Comparison of ENCODE assay signal across 8 mouse cellular contexts in the genomic region with DNA sequence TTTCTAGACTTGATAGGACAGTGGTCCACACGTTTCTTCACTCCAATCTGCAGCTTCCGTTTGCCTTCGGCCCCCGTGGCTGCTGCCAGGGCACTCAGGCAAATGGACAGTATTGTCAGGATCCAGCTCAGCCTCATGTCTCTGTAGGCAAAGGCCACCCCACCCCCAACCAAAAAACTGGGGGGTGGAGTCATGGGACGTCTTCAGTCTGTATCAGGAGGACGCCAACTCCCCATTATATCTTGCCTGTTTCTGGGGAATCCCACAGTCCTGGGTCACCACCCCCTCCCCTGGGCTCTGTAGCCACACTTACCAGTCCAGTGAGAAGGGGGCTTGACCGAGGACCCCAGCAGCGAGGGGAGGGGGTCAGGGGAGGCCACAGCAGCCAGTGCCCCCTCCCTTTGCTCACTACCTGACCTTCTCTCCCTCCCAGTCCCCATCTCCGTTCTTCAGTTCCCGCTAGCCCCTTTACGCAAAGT. TPM values are rescaled to one million over a fixed set of nuclear protein-coding genes. Genes with fewer than 3 reads are reported as not detected.
DNase-seq lines count a peak whose midpoint lies in the region; ATAC-seq and TF ChIP-seq lines count a peak whose summit lies in the region.

No protein-coding gene starts in this region.

- H3K36me3 ChIP-seq in heart, postnatal 0 days (replicated peaks; ENCODE audit: control insufficient read depth, insufficient read depth, low read length) = peaks cover 30% of the 10 kb centered on the region

- peak overlapping the region; percentile 100 for H3K27ac ChIP-seq in gastrocnemius, adult 2 months
- peak overlapping the region; percentile 73 for H3K27ac ChIP-seq in heart, postnatal 0 days (ENCODE audit: low read depth)

- intact Hi-C loops in gastrocnemius, adult 2 months (cut with DNase I) = no loop called here
- intact Hi-C loops in left cerebral cortex, postnatal 25 days (cut with DNase I) = loop anchor here (2.0 to 5.0 kb wide), 2 partner anchors 37 to 56 kb away; a partner anchor contains a TSS

- no peak for ATAC-seq in heart, postnatal 0 days (ENCODE audit: insufficient read depth, low read depth)
- ATAC-seq in monocyte, adult 5-6 weeks (replicated peaks; ENCODE audit: insufficient number of reproducible peaks, low FRiP score, low TSS enrichment, poor library complexity, severe bottlenecking) = no peak

- no peaks in the 10 kb centered on the region for H3K9me3 ChIP-seq in heart, postnatal 0 days (replicated peaks; ENCODE audit: control insufficient read depth, low read length)

- peak overlapping the region; percentile 61 for H3K9ac ChIP-seq in heart, postnatal 0 days (replicated peaks; ENCODE audit: low read depth, low read length)

- no peaks in the 10 kb centered on the region for H3K27me3 ChIP-seq in heart, postnatal 0 days (ENCODE audit: control insufficient read depth, insufficient read depth, low read length)

- H3K4me3 ChIP-seq in gastrocnemius, adult 2 months = peak overlapping the region; percentile 95
- H3K4me3 ChIP-seq in heart, postnatal 0 days (ENCODE audit: low read depth, low read length) = peak overlapping the region; percentile 75

- no peak for TF ChIP-seq CTCF in gastrocnemius, adult 2 months (IDR thresholded peaks at IDR 0.05)
- TF ChIP-seq CTCF in brain, embryonic 14.5 days (IDR thresholded peaks at IDR 0.05; ENCODE audit: borderline replicate concordance, extremely low read depth, insufficient read depth, insufficient read length) = no peak
- no peak for TF ChIP-seq CTCF in heart, postnatal 0 days (IDR thresholded peaks at IDR 0.05; ENCODE audit: low read depth)

- H3K4me1 ChIP-seq in heart, postnatal 0 days (ENCODE audit: control insufficient read depth, insufficient read depth) = peaks cover 29% of the 10 kb centered on the region

- WGBS in heart, postnatal 0 days = 4% methylated on average over 11 of the region's 11 CpGs

- peak; percentile 60 for DNase-seq in gastrocnemius, adult 2 months
- no peak for DNase-seq in gastrocnemius, postnatal 4 days (ENCODE audit: low spot score in 2 of 2)
- DNase-seq in A20 (ENCODE audit: low read depth, low spot score) = peak; percentile 84
- peak; percentile 18 for DNase-seq in brain, embryonic 14.5 days (ENCODE audit: low read depth)
- no peak for DNase-seq in heart, postnatal 0 days (ENCODE audit: low spot score)
- peak; percentile 43 to 63 for DNase-seq in left cerebral cortex, postnatal 25 days (ENCODE audit: low spot score in 2 of 2)
- DNase-seq in naive thymus-derived CD4-positive, alpha-beta T cell, adult 2 months (ENCODE audit: low read depth) = peak; percentile 53

- no peak for TF ChIP-seq EP300 in heart, postnatal 0 days (IDR thresholded peaks at IDR 0.05; ENCODE audit: low read depth)

- no peak for TF ChIP-seq POLR2A in brain, embryonic 14.5 days (IDR thresholded peaks at IDR 0.05; ENCODE audit: borderline replicate concordance, extremely low read depth, insufficient read depth, insufficient read length, poor library complexity, severe bottlenecking)

- peak overlapping the region; percentile 83 for H3K4me2 ChIP-seq in heart, postnatal 0 days (ENCODE audit: low read depth, low read length)

RNA-seq across cellular contexts. Expression of a gene that starts 1.3 kb away (rescaled TPM):
- 10 to 100 TPM in 1 of 2 experiments, 1 to 10 TPM in 1; 7.9 to 11.2 TPM for total RNA-seq in gastrocnemius, adult 2 months (2021)
- 10 to 100 TPM; 25.3 to 28.6 TPM for total RNA-seq in gastrocnemius, postnatal 4 days (2021)
- 50.3 and 61.0 TPM in 2 replicates for polyA plus RNA-seq in brain, embryonic 14.5 days (2012; rRNA removed)
- 0.65 and 8.5 TPM in 2 replicates for total RNA-seq in heart, postnatal 0 days (2014; rRNA removed; ENCODE audit: low replicate concordance)
- 59.9 and 65.2 TPM in 2 replicates for polyA plus RNA-seq in heart, postnatal 0 days (2015; fragmentation: Nextera tagmentation; extraction: Ambion mirVana)
- 100 to 1,000 TPM in 1 of 2 experiments, 10 to 100 TPM in 1; 98.0 to 104 TPM for total RNA-seq in left cerebral cortex, postnatal 25 days (2021)
- 62.9 to 104 TPM (median 63.6 TPM) in 3 replicates for total RNA-seq in monocyte, adult 5-6 weeks (2017)

RNA-seq across cellular contexts. Expression of a gene that starts 2.8 kb away (rescaled TPM):
- 10 to 100 TPM in 1 of 2 experiments, 1 to 10 TPM in 1; 9.1 to 11.0 TPM for total RNA-seq in gastrocnemius, adult 2 months (2021)
- total RNA-seq in gastrocnemius, postnatal 4 days (2021) = 10 to 100 TPM; 22.2 to 23.9 TPM
- polyA plus RNA-seq in brain, embryonic 14.5 days (2012; rRNA removed) = 22.7 and 28.3 TPM in 2 replicates
- total RNA-seq in heart, postnatal 0 days (2014; rRNA removed; ENCODE audit: low replicate concordance) = 24.9 and 46.0 TPM in 2 replicates
- 8.3 and 8.6 TPM in 2 replicates for polyA plus RNA-seq in heart, postnatal 0 days (2015; fragmentation: Nextera tagmentation; extraction: Ambion mirVana)
- total RNA-seq in left cerebral cortex, postnatal 25 days (2021) = 10 to 100 TPM; 11.9 to 13.3 TPM
- total RNA-seq in monocyte, adult 5-6 weeks (2017) = 9.2 to 17.4 TPM (median 15.8 TPM) in 3 replicates

RNA-seq across cellular contexts. Expression of a gene that starts 4.3 kb away (rescaled TPM):
- 100 to 1,000 TPM; 121 to 127 TPM for total RNA-seq in gastrocnemius, adult 2 months (2021)
- total RNA-seq in gastrocnemius, postnatal 4 days (2021) = 100 to 1,000 TPM; 364 to 392 TPM
- 359 and 550 TPM in 2 replicates for polyA plus RNA-seq in brain, embryonic 14.5 days (2012; rRNA removed)
- total RNA-seq in heart, postnatal 0 days (2014; rRNA removed; ENCODE audit: low replicate concordance) = 88.3 and 100 TPM in 2 replicates
- 128 and 132 TPM in 2 replicates for polyA plus RNA-seq in heart, postnatal 0 days (2015; fragmentation: Nextera tagmentation; extraction: Ambion mirVana)
- total RNA-seq in left cerebral cortex, postnatal 25 days (2021) = 10 to 100 TPM; 49.8 to 57.2 TPM
- 31.2 to 34.4 TPM (median 33.6 TPM) in 3 replicates for total RNA-seq in monocyte, adult 5-6 weeks (2017)

RNA-seq across cellular contexts. Expression of a gene that starts 8.4 kb away (rescaled TPM):
- total RNA-seq in gastrocnemius, adult 2 months (2021) = 100 to 1,000 TPM; 142 to 219 TPM
- 10 to 100 TPM; 68.0 to 73.0 TPM for total RNA-seq in gastrocnemius, postnatal 4 days (2021)
- polyA plus RNA-seq in brain, embryonic 14.5 days (2012; rRNA removed) = 28.6 and 39.3 TPM in 2 replicates
- total RNA-seq in heart, postnatal 0 days (2014; rRNA removed; ENCODE audit: low replicate concordance) = 74.8 and 122 TPM in 2 replicates
- 193 and 194 TPM in 2 replicates for polyA plus RNA-seq in heart, postnatal 0 days (2015; fragmentation: Nextera tagmentation; extraction: Ambion mirVana)
- total RNA-seq in left cerebral cortex, postnatal 25 days (2021) = 10 to 100 TPM; 79.9 to 80.2 TPM
- total RNA-seq in monocyte, adult 5-6 weeks (2017) = 0.43 to 3.0 TPM (median 1.8 TPM) in 3 replicates

RNA-seq across cellular contexts. Expression of a gene that starts 13.3 kb away (rescaled TPM):
- 10 to 100 TPM; 35.3 to 37.6 TPM for total RNA-seq in gastrocnemius, adult 2 months (2021)
- 10 to 100 TPM; 32.3 to 34.2 TPM for total RNA-seq in gastrocnemius, postnatal 4 days (2021)
- 25.7 and 31.3 TPM in 2 replicates for polyA plus RNA-seq in brain, embryonic 14.5 days (2012; rRNA removed)
- 51.4 and 75.2 TPM in 2 replicates for total RNA-seq in heart, postnatal 0 days (2014; rRNA removed; ENCODE audit: low replicate concordance)
- 58.5 and 59.7 TPM in 2 replicates for polyA plus RNA-seq in heart, postnatal 0 days (2015; fragmentation: Nextera tagmentation; extraction: Ambion mirVana)
- total RNA-seq in left cerebral cortex, postnatal 25 days (2021) = 10 to 100 TPM; 20.1 to 21.0 TPM
- 20.1 to 34.0 TPM (median 27.0 TPM) in 3 replicates for total RNA-seq in monocyte, adult 5-6 weeks (2017)

Comparison
In these comparisons a context has a peak if more than half of its experiments do, and no peak if none do; other contexts are left out.
1. DNase-seq: peak in gastrocnemius, adult 2 months (single experiment), A20 (single experiment), brain, embryonic 14.5 days (single experiment), left cerebral cortex, postnatal 25 days (2 of 2) and naive thymus-derived CD4-positive, alpha-beta T cell, adult 2 months (single experiment); none in gastrocnemius, postnatal 4 days (0 of 2) and heart, postnatal 0 days (single experiment).